Mouse (Mus musculus) stomach, embryonic 15.5 days (tissue): ENCODE data around the gene Mgarp. TPM values are rescaled to one million over a fixed set of nuclear protein-coding genes. Genes with fewer than 3 reads are reported as not detected.
"Not testable (repeated sequence)": the region's sequence is repeated elsewhere in the genome, so short reads cannot be mapped to it uniquely, and the experiment has no call there.

Source experiments
- ATAC-seq: fragments of 200-750 bp; cut with Nextera tagmentation; 2 replicates; pipeline ENCODE4 v1.8.0; 2017; ENCODE audit warnings: low read depth, moderate number of reproducible peaks, moderate TSS enrichment; ENCODE audit not compliant: insufficient read depth, low FRiP score
- H3K27ac ChIP-seq: fragments of 300-500 bp; sonication (generic); 2 replicates; pipeline ENCODE4 v1.5.1; 2015; ENCODE audit warnings: mild to moderate bottlenecking, inconsistent platforms
- H3K27me3 ChIP-seq: fragments of 300-500 bp; sonication (generic); replicated peaks from 2 replicates; pipeline ENCODE4 v1.6.1; 2015; ENCODE audit warnings: inconsistent platforms
- H3K36me3 ChIP-seq: fragments of 300-500 bp; sonication (generic); 2 replicates; pipeline ENCODE4 v1.6.1; 2015; ENCODE audit warnings: inconsistent platforms
- H3K4me1 ChIP-seq: fragments of 300-500 bp; sonication (generic); 2 replicates; pipeline ENCODE4 v1.6.1; 2015; ENCODE audit warnings: inconsistent platforms
- H3K4me2 ChIP-seq: fragments of 300-500 bp; sonication (generic); 2 replicates; pipeline ENCODE4 v1.6.1; 2015; ENCODE audit warnings: mild to moderate bottlenecking, inconsistent platforms
- H3K4me3 ChIP-seq: fragments of 300-500 bp; sonication (generic); replicated peaks from 2 replicates; pipeline ENCODE4 v1.5.1; 2015; ENCODE audit warnings: inconsistent platforms
- H3K9ac ChIP-seq: fragments of 300-500 bp; sonication (generic); 2 replicates; pipeline ENCODE4 v1.6.1; 2015; ENCODE audit warnings: inconsistent platforms
- H3K9me3 ChIP-seq: fragments of 300-500 bp; sonication (generic); 2 replicates; pipeline ENCODE4 v1.6.1; 2016; ENCODE audit warnings: inconsistent platforms
- WGBS: fragments of 180-500 bp; shearing (Covaris S2); methylation state at CpG from one replicate; pipeline ENCODE4 v1.1.7; 2015; 5-methylcytosine and 5-hydroxymethylcytosine counted together
- polyA plus RNA-seq: library from polyadenylated mRNA; unstranded; fragments of >200 nt; fragmentation: Nextera tagmentation; extraction: Ambion mirVana; gene quantifications from 2 replicates; pipeline ENCODE4 v1.2.1, GENCODE M21; 2015

The Mgarp gene
- polyA plus RNA-seq, 1 experiment from 2014 or later, result 4.0 TPM

- ATAC-seq, result no peak
- WGBS, result 66% methylated on average over 3 of the region's 3 CpGs
- H3K4me3 ChIP-seq, result no peak overlapping the region
- H3K9me3 ChIP-seq, result no peaks in the 10 kb centered on the region
- H3K27ac ChIP-seq, result no peak overlapping the region
- no peaks in the 10 kb centered on the region for H3K36me3 ChIP-seq
- H3K4me2 ChIP-seq, result no peak overlapping the region
- peaks cover 3% of the 10 kb centered on the region; the same call in 1 of the 2 replicates for H3K4me1 ChIP-seq
- no peak overlapping the region for H3K9ac ChIP-seq
- peaks cover 7% of the 10 kb centered on the region; the same call in 1 of the 2 replicates for H3K27me3 ChIP-seq
Observed at GRCm38 (mm10) chr3:51394881-51395280, 1.7 kb downstream of the Mgarp start.

GRCm38 (mm10) chr3:51393651-51394050, 2.9 kb downstream of the Mgarp start:
- WGBS, result 90% methylated on average over 2 of the region's 2 CpGs
- no peak for ATAC-seq
- H3K27me3 ChIP-seq, result peaks cover 7% of the 10 kb centered on the region; the same call in 1 of the 2 replicates
- no peaks in the 10 kb centered on the region for H3K36me3 ChIP-seq
- H3K4me3 ChIP-seq, result no peak overlapping the region
- H3K27ac ChIP-seq, result no peak overlapping the region
- H3K9ac ChIP-seq, result no peak overlapping the region
- H3K9me3 ChIP-seq, result no peaks in the 10 kb centered on the region
- peaks cover 6% of the 10 kb centered on the region; the same call in 1 of the 2 replicates for H3K4me1 ChIP-seq
- H3K4me2 ChIP-seq, result no peak overlapping the region

GRCm38 (mm10) chr3:51393018-51393417, 3.5 kb downstream of the Mgarp start:
- ATAC-seq, H3K9me3 ChIP-seq, H3K4me2 ChIP-seq, H3K27ac ChIP-seq, H3K9ac ChIP-seq, H3K4me1 ChIP-seq, H3K4me3 ChIP-seq, H3K27me3 ChIP-seq, H3K36me3 ChIP-seq: not testable (repeated sequence)
- 91% methylated on average over 3 of the region's 3 CpGs for WGBS

GRCm38 (mm10) chr3:51391591-51391990, 4.9 kb downstream of the Mgarp start:
- H3K4me3 ChIP-seq, result no peak overlapping the region
- ATAC-seq, result no peak
- peaks cover 7% of the 10 kb centered on the region; the same call in 1 of the 2 replicates for H3K27me3 ChIP-seq
- no peaks in the 10 kb centered on the region for H3K36me3 ChIP-seq
- H3K4me1 ChIP-seq, result peaks cover 6% of the 10 kb centered on the region; the same call in 1 of the 2 replicates
- no peak overlapping the region for H3K27ac ChIP-seq
- no peak overlapping the region for H3K9ac ChIP-seq
- H3K9me3 ChIP-seq, result no peaks in the 10 kb centered on the region
- H3K4me2 ChIP-seq, result no peak overlapping the region
- 92% methylated on average over 5 of the region's 5 CpGs for WGBS

GRCm38 (mm10) chr3:51391095-51391494, 5.4 kb downstream of the Mgarp start:
- Histone ChIP-seq H3K4me1 (0 out of 2 replicates have a peak, but pooled peaks cover 4% of the 10 kb centered on the region), H3K27ac (no peak overlapping the region), H3K27me3 (peaks cover 7% of the 10 kb centered on the region; the same call in 1 of the 2 replicates), H3K9me3 (no peaks in the 10 kb centered on the region), H3K4me3 (no peak overlapping the region), H3K9ac (no peak overlapping the region), H3K4me2 (no peak overlapping the region), H3K36me3 (no peaks in the 10 kb centered on the region)
- WGBS, result 72% methylated on average over 5 of the region's 5 CpGs
- no peak for ATAC-seq

- 0 out of 2 replicates have a peak overlapping the region, but pooled peaks have one; percentile 1 for H3K9ac ChIP-seq
- no peaks in the 10 kb centered on the region for H3K27me3 ChIP-seq
- H3K4me1 ChIP-seq, result 0 out of 2 replicates have a peak, but pooled peaks cover 4% of the 10 kb centered on the region
- H3K4me3 ChIP-seq, result peak overlapping the region; percentile 5; the same call in 1 of the 2 replicates
- WGBS, result 5% methylated on average over 13 of the region's 13 CpGs
- H3K4me2 ChIP-seq, result peak overlapping the region; percentile 46
- ATAC-seq, result peak; percentile 91; the same call in 1 of the 2 replicates
- no peaks in the 10 kb centered on the region for H3K9me3 ChIP-seq
- H3K27ac ChIP-seq, result no peak overlapping the region
- H3K36me3 ChIP-seq, result no peaks in the 10 kb centered on the region
Observed at GRCm38 (mm10) chr3:51388904-51389303, 7.6 kb downstream of the Mgarp start.

- ATAC-seq, result no peak
- Histone ChIP-seq H3K9me3 (no peaks in the 10 kb centered on the region), H3K36me3 (no peaks in the 10 kb centered on the region), H3K9ac (no peak overlapping the region), H3K4me3 (no peak overlapping the region), H3K27ac (no peak overlapping the region), H3K4me2 (no peak overlapping the region), H3K27me3 (no peaks in the 10 kb centered on the region), H3K4me1 (0 out of 2 replicates have a peak, but pooled peaks cover 4% of the 10 kb centered on the region)
- WGBS, result 68% methylated on average over 8 of the region's 8 CpGs
Observed at GRCm38 (mm10) chr3:51387868-51388381, 8.6 kb downstream of the Mgarp start.

GRCm38 (mm10) chr3:51387134-51387451, 9.4 kb downstream of the Mgarp start:
- Histone ChIP-seq H3K27ac (no peak overlapping the region), H3K4me3 (no peak overlapping the region), H3K9me3 (no peaks in the 10 kb centered on the region), H3K4me2 (no peak overlapping the region), H3K4me1 (0 out of 2 replicates have a peak, but pooled peaks cover 4% of the 10 kb centered on the region), H3K27me3 (no peaks in the 10 kb centered on the region), H3K36me3 (no peaks in the 10 kb centered on the region), H3K9ac (no peak overlapping the region)
- ATAC-seq, result no peak
- 66% methylated on average over 3 of the region's 3 CpGs for WGBS

GRCm38 (mm10) chr3:51386441-51387133, 10.0 kb downstream of the Mgarp start:
- Histone ChIP-seq H3K9ac (no peak overlapping the region), H3K4me2 (no peak overlapping the region), H3K4me3 (no peak overlapping the region), H3K36me3 (no peaks in the 10 kb centered on the region), H3K27ac (no peak overlapping the region), H3K27me3 (no peaks in the 10 kb centered on the region), H3K4me1 (0 out of 2 replicates have a peak, but pooled peaks cover 4% of the 10 kb centered on the region), H3K9me3 (no peaks in the 10 kb centered on the region)
- WGBS, result 54% methylated on average over 12 of the region's 12 CpGs
- ATAC-seq, result no peak

GRCm38 (mm10) chr3:51383409-51383808, 13.1 kb downstream of the Mgarp start:
- ATAC-seq, result no peak
- Histone ChIP-seq H3K4me2 (no peak overlapping the region), H3K4me1 (0 out of 2 replicates have a peak, but pooled peaks cover 4% of the 10 kb centered on the region), H3K4me3 (no peak overlapping the region), H3K27ac (no peak overlapping the region), H3K36me3 (no peaks in the 10 kb centered on the region), H3K9me3 (no peaks in the 10 kb centered on the region), H3K27me3 (no peaks in the 10 kb centered on the region), H3K9ac (no peak overlapping the region)
- WGBS, result 77% methylated on average over 12 of the region's 12 CpGs

- H3K9me3 ChIP-seq, result no peaks in the 10 kb centered on the region
- H3K4me1 ChIP-seq, result 0 out of 2 replicates have a peak, but pooled peaks cover 7% of the 10 kb centered on the region
- H3K4me2 ChIP-seq, result no peak overlapping the region
- no peak for ATAC-seq
- H3K4me3 ChIP-seq, result no peak overlapping the region
- no peaks in the 10 kb centered on the region for H3K27me3 ChIP-seq
- no peak overlapping the region for H3K27ac ChIP-seq
- no peaks in the 10 kb centered on the region for H3K36me3 ChIP-seq
- H3K9ac ChIP-seq, result no peak overlapping the region
- WGBS, result 48% methylated on average over 5 of the region's 5 CpGs
Observed at GRCm38 (mm10) chr3:51380660-51381014, 15.9 kb downstream of the Mgarp start.

- no peaks in the 10 kb centered on the region for H3K27me3 ChIP-seq
- no peak overlapping the region for H3K4me2 ChIP-seq
- no peaks in the 10 kb centered on the region for H3K9me3 ChIP-seq
- no peak overlapping the region for H3K27ac ChIP-seq
- ATAC-seq, result no peak
- H3K4me3 ChIP-seq, result no peak overlapping the region
- no peak overlapping the region for H3K9ac ChIP-seq
- H3K4me1 ChIP-seq, result 0 out of 2 replicates have a peak, but pooled peaks cover 7% of the 10 kb centered on the region
- WGBS, result 75% methylated on average over 5 of the region's 5 CpGs
- H3K36me3 ChIP-seq, result no peaks in the 10 kb centered on the region
Observed at GRCm38 (mm10) chr3:51379786-51380659, 16.5 kb downstream of the Mgarp start.
